Mouse (Mus musculus): ENCODE measurements at regions not wholly inside any gene's neighbourhood (a gene's known extent, or its start where the extent isn't known, plus 50 kb on each side); places are given as distances from the start of the nearest gene placed in this dataset.

GRCm38 (mm10) chr10:70336741-70337140 is 91.8 kb downstream of the Slc16a9 start:
- no peak for DNase-seq (ENCODE audit: low spot score in 2 of 2)

GRCm38 (mm10) chr10:70359421-70359820 is 80.9 kb upstream of the Fam13c start:
- DNase-seq (ENCODE audit: low spot score in 2 of 2) = no peak

GRCm38 (mm10) chr10:70359834-70360233 is 80.4 kb upstream of the Fam13c start:
- DNase-seq (ENCODE audit: low spot score in 2 of 2) = no peak

- peak in 1 of 2 experiments; percentile 51 for DNase-seq (ENCODE audit: low spot score in 2 of 2)
Measured at GRCm38 (mm10) chr10:70363054-70363453, 77.2 kb upstream of the Fam13c start.

GRCm38 (mm10) chr10:70364218-70364975 is 75.9 kb upstream of the Fam13c start:
- DNase-seq (ENCODE audit: low spot score in 2 of 2) = no peak

GRCm38 (mm10) chr10:70364976-70365345 is 75.3 kb upstream of the Fam13c start:
- no peak for DNase-seq (ENCODE audit: low spot score in 2 of 2)

- no peak for DNase-seq (ENCODE audit: low spot score in 2 of 2)
Measured at GRCm38 (mm10) chr10:70365504-70365903, 74.8 kb upstream of the Fam13c start.

- no peak for DNase-seq (ENCODE audit: low spot score in 2 of 2)
Measured at GRCm38 (mm10) chr10:70367866-70368265, 72.4 kb upstream of the Fam13c start.

GRCm38 (mm10) chr10:70368685-70369084 is 71.6 kb upstream of the Fam13c start:
- DNase-seq (ENCODE audit: low spot score in 2 of 2) = peak; percentile 36 to 61

- no peak for DNase-seq (ENCODE audit: low spot score in 2 of 2)
Measured at GRCm38 (mm10) chr10:70372411-70373136, 67.7 kb upstream of the Fam13c start.

- DNase-seq (ENCODE audit: low spot score in 2 of 2) = no peak
Measured at GRCm38 (mm10) chr10:70373207-70373606, 67.1 kb upstream of the Fam13c start.

GRCm38 (mm10) chr10:70373836-70374235 is 66.4 kb upstream of the Fam13c start:
- no peak for DNase-seq (ENCODE audit: low spot score in 2 of 2)

GRCm38 (mm10) chr10:70374726-70375125 is 65.6 kb upstream of the Fam13c start:
- no peak for DNase-seq (ENCODE audit: low spot score in 2 of 2)

GRCm38 (mm10) chr10:70380041-70380651 is 60.1 kb upstream of the Fam13c start:
- DNase-seq (ENCODE audit: low spot score in 2 of 2) = no peak

- DNase-seq (ENCODE audit: low spot score in 2 of 2) = no peak
Measured at GRCm38 (mm10) chr10:70384689-70385088, 55.6 kb upstream of the Fam13c start.

GRCm38 (mm10) chr10:70387729-70388128 is 52.6 kb upstream of the Fam13c start:
- no peak for DNase-seq (ENCODE audit: low spot score in 2 of 2)

Measured in cerebellum, postnatal 4 days (tissue).